Mouse (Mus musculus) embryonic facial prominence, embryonic 12.5 days (tissue): ENCODE data around the gene Ap1s1. TPM values are rescaled to one million over a fixed set of nuclear protein-coding genes. Genes with fewer than 3 reads are reported as not detected.

Source experiments
- ATAC-seq: fragments of 200-750 bp; cut with Nextera tagmentation; 2 replicates; pipeline ENCODE4 v1.8.0; 2017; ENCODE audit not compliant: insufficient number of reproducible peaks, insufficient read depth, low FRiP score, low TSS enrichment
- H3K27ac ChIP-seq: fragments of 300-500 bp; sonication (generic); 2 replicates; pipeline ENCODE4 v1.5.1; 2016; ENCODE audit warnings: mild to moderate bottlenecking
- H3K27me3 ChIP-seq: fragments of 300-500 bp; sonication (generic); 2 replicates; pipeline ENCODE4 v1.6.1; 2016; ENCODE audit warnings: mild to moderate bottlenecking, moderate library complexity
- H3K36me3 ChIP-seq: fragments of 300-500 bp; sonication (generic); 2 replicates; pipeline ENCODE4 v1.6.1; 2016; ENCODE audit warnings: mild to moderate bottlenecking
- H3K4me1 ChIP-seq: fragments of 300-500 bp; sonication (generic); 2 replicates; pipeline ENCODE4 v1.6.1; 2016
- H3K4me2 ChIP-seq: fragments of 300-500 bp; sonication (generic); replicated peaks from 2 replicates; pipeline ENCODE4 v1.6.1; 2016; ENCODE audit warnings: mild to moderate bottlenecking, moderate library complexity
- H3K4me3 ChIP-seq: fragments of 300-500 bp; sonication (generic); 2 replicates; pipeline ENCODE4 v1.5.1; 2016; ENCODE audit warnings: mild to moderate bottlenecking
- H3K9ac ChIP-seq: fragments of 300-500 bp; sonication (generic); 2 replicates; pipeline ENCODE4 v1.6.1; 2016; ENCODE audit warnings: mild to moderate bottlenecking, moderate library complexity
- H3K9me3 ChIP-seq: fragments of 300-500 bp; sonication (generic); 2 replicates; pipeline ENCODE4 v1.6.1; 2016; ENCODE audit warnings: mild to moderate bottlenecking, moderate library complexity
- WGBS: fragments of 180-500 bp; shearing (Covaris S2); methylation state at CpG from one replicate; pipeline ENCODE4 v1.1.7; 2016; 5-methylcytosine and 5-hydroxymethylcytosine counted together
- polyA plus RNA-seq: library from polyadenylated mRNA; unstranded; fragments of >200 nt; fragmentation: Nextera tagmentation; extraction: Ambion mirVana; gene quantifications from 2 replicates; pipeline ENCODE4 v1.2.1, GENCODE M21; 2016

Gene Ap1s1
- polyA plus RNA-seq, 1 experiment from 2014 or later: 175 TPM

DNA sequence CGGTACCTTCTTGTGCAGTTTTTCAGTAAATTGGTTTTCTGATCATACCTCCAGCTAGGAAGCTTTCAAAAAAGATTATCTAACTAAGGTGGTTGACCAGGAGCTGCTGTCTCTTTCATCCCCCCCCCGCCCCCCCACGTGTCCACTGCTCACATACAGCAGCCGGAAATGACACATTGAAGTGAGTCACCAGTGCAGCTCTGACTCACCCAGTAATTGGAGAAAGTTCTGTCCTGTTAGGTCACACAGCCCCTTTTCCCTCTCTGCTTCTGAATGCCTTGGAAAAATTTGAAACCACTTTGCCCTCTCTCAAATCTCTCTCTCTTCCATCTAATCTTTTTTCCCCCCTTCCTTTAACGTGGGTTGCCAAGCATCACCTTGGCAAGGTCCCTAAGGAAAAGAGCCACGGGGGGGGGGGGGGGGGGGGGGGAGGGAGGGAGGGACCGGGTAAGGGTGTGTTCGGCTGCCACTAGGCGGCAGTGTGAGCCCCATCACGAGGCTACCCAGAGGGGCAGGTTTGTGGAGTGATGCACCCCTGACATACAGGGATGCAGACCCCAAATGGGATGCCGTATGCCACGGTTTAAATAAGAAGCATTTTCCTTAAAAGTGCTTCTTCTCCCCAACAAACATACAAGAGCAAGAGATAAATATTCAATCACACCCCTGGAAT is 16.0 kb upstream of the Ap1s1 start:
- H3K9me3 ChIP-seq: no peaks in the 10 kb centered on the region
- no peak for ATAC-seq
- H3K27ac ChIP-seq: no peak overlapping the region
- no peaks in the 10 kb centered on the region for H3K36me3 ChIP-seq
- 24% methylated on average over 11 of the region's 12 CpGs for WGBS
- H3K4me1 ChIP-seq: no peaks in the 10 kb centered on the region
- no peak overlapping the region for H3K9ac ChIP-seq
- H3K4me2 ChIP-seq: no peak overlapping the region
- H3K4me3 ChIP-seq: no peak overlapping the region
- H3K27me3 ChIP-seq: no peaks in the 10 kb centered on the region

DNA sequence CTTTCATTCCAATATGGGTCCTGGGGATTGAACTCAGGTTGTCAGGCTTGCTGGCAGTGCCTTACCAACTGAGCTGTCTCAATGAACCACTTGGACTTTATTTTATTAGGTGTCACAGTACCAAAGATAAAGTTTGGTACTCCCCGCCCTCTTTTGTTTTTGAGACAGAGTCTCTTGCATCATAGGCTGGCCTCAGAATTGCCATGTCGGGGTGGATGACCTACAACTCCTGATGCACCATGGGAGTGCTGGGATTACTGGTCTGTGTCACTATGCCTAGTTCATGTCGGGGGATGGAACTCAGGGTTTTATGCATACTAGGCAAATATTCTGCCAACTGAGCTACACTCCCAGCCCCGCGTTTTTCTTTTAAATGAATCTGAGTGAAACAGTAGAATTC is 8.9 kb upstream of the Ap1s1 start:
- Histone ChIP-seq H3K36me3 (no peaks in the 10 kb centered on the region), H3K4me2 (no peak overlapping the region), H3K4me3 (no peak overlapping the region), H3K27ac (no peak overlapping the region), H3K4me1 (no peaks in the 10 kb centered on the region), H3K27me3 (no peaks in the 10 kb centered on the region), H3K9me3 (no peaks in the 10 kb centered on the region), H3K9ac (no peak overlapping the region)
- 87% methylated on average over 5 of the region's 5 CpGs for WGBS
- ATAC-seq: no peak

DNA sequence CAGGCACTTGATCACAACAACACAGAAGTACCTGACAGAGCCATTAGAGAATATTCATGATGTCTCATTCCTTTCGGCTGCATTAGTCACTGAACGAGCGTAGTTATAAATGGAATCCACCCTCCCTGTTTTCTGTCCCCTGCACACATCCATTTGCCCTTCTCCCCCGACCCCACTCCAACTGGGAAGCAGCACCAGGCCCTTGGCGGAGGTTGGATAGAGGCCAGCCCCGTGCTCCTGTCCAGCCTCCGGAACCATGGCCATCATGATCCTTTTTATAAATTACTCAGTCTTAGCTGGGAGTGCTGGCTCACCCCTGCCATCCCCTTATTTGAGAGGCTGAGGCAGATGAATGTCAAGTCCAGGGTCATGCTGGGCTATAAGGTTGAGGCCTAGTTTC is 8.4 kb upstream of the Ap1s1 start:
- Histone ChIP-seq H3K9ac (no peak overlapping the region), H3K36me3 (no peaks in the 10 kb centered on the region), H3K4me1 (no peaks in the 10 kb centered on the region), H3K4me2 (no peak overlapping the region), H3K9me3 (no peaks in the 10 kb centered on the region), H3K27ac (no peak overlapping the region), H3K27me3 (no peaks in the 10 kb centered on the region), H3K4me3 (no peak overlapping the region)
- 89% methylated on average over 7 of the region's 7 CpGs for WGBS
- no peak for ATAC-seq

DNA sequence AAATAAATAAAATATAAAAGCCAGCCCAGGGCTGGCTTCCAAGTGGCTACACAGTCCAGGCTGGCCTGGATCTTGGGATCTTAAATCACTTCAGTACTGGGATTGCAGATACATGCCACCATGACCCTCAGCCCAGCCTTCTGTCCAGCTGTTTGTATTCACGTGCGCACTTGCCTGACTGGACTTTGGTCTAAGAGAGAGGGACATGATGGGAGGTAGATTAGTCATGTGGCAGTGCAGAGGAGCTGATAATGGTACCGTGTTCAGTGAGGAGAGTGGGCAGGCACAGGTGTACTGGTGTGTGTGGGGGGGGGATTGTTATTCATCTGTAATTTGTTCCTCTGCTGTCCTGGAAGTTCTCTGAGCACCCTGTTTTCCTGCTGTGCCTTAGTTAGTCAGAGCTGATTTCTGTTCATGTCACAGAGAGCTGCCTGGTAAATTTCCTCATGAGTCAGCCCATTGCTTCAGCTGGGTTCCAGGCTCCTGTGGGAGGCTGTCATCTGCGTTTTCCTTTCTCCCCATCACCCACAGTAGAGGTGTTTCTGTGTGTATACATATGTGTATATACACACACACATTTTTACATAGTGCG is 6.1 kb upstream of the Ap1s1 start:
- Histone ChIP-seq H3K4me3 (no peak overlapping the region), H3K4me1 (no peaks in the 10 kb centered on the region), H3K36me3 (no peaks in the 10 kb centered on the region), H3K9ac (no peak overlapping the region), H3K4me2 (no peak overlapping the region), H3K9me3 (no peaks in the 10 kb centered on the region), H3K27me3 (no peaks in the 10 kb centered on the region), H3K27ac (no peak overlapping the region)
- WGBS: 80% methylated on average over 5 of the region's 5 CpGs
- ATAC-seq: no peak

DNA sequence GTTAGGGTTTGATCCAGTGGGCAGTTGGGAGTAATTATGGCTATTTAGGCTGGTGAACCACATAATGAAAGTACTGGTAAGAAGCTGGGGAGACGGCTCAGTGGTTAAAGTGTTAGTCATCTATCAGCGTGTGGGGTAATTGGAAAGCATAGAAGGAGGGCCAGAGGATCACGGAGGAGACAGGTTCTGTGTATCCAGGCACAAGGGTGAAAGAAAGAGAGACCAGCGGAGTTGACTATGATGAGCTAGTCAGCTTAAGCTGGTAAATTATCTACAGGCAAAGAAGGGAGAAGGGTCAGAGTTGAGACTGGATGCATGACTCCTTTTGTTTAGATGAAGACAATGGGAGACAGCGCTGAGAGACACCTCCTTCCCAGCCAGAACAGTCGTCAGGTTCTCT is 5.2 kb upstream of the Ap1s1 start:
- Histone ChIP-seq H3K4me1 (0 out of 2 replicates have a peak, but pooled peaks cover 5% of the 10 kb centered on the region), H3K4me2 (no peak overlapping the region), H3K36me3 (no peaks in the 10 kb centered on the region), H3K9ac (no peak overlapping the region), H3K9me3 (no peaks in the 10 kb centered on the region), H3K4me3 (no peak overlapping the region), H3K27ac (no peak overlapping the region), H3K27me3 (no peaks in the 10 kb centered on the region)
- no peak for ATAC-seq
- WGBS: 58% methylated on average over 6 of the region's 6 CpGs

DNA sequence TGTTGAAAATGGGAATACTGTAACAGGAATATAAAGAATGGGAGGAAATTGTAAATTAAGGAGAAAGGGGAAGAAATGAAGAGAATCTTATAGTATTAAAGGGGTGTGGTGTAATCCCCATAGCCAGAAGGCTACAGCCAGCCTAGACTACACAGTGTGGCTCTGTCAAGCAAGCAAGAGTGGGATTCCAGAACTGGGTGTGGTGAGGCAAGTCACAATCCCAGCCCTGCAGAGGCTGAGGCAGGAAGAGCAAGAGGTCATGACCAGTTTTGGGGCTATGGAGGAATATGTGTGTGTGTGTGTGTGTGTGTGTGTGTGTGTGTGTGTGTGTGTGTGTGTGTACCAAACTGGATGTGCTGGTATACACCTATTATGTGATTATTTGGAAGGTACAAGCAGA is 1.1 kb upstream of the Ap1s1 start:
- no peak overlapping the region for H3K4me2 ChIP-seq
- no peaks in the 10 kb centered on the region for H3K27me3 ChIP-seq
- H3K27ac ChIP-seq: no peak overlapping the region
- no peak overlapping the region for H3K9ac ChIP-seq
- H3K9me3 ChIP-seq: no peaks in the 10 kb centered on the region
- peaks cover 9% of the 10 kb centered on the region for H3K36me3 ChIP-seq
- no peak for ATAC-seq
- peaks cover 14% of the 10 kb centered on the region; the same call in 1 of the 2 replicates for H3K4me1 ChIP-seq
- no peak overlapping the region for H3K4me3 ChIP-seq

DNA sequence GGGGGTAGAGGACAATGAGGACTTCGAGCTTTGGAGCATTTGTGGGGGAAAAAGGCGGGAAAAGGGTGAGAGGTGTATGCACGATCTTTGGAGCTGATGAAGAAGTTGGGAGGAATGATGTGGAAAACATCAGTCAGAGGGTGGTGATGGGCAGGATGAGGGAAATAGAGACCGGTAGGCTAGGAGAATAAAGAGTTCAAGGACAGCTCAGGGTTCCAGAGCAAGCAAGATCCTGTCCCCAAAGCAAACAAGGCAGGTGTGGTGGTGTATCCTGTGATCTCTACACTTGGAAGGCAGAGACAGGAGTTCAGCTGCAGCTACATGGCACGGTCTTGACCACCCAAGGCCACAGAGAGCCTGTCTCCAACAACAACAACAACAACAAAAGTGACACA is 386 bp upstream of the Ap1s1 start:
- Histone ChIP-seq H3K9ac (0 out of 2 replicates have a peak overlapping the region, but pooled peaks have one; percentile 7), H3K9me3 (no peaks in the 10 kb centered on the region), H3K4me1 (peaks cover 14% of the 10 kb centered on the region; the same call in 1 of the 2 replicates), H3K4me3 (peak overlapping the region; percentile 61), H3K27me3 (no peaks in the 10 kb centered on the region), H3K4me2 (peak overlapping the region; percentile 73), H3K36me3 (peaks cover 16% of the 10 kb centered on the region), H3K27ac (0 out of 2 replicates have a peak overlapping the region, but pooled peaks have one; percentile 23)
- 33% methylated on average over 5 of the region's 5 CpGs for WGBS
- no peak for ATAC-seq

DNA sequence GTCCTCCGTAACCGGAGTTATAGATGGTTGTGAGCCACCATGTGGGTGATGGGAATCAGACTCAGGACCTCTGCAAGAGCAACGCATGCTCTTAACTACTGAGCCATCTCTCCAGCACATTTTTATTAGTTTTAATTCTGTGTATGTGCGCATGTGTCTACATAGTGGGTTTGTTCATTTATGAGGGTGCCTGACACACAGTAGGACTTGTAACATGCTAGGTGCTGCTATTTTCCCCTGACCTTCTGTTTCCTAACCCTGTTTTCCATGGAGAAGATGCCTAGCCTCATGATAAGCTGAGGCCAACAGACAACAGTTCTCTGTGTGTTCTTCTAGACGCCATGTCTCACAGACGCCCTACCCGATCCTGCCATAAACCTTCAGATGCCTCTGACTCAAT is 1.9 kb downstream of the Ap1s1 start:
- H3K27me3 ChIP-seq: no peaks in the 10 kb centered on the region
- H3K4me1 ChIP-seq: peaks cover 14% of the 10 kb centered on the region; the same call in 1 of the 2 replicates
- no peak overlapping the region for H3K9ac ChIP-seq
- no peak overlapping the region for H3K27ac ChIP-seq
- peaks cover 36% of the 10 kb centered on the region for H3K36me3 ChIP-seq
- H3K4me2 ChIP-seq: no peak overlapping the region
- H3K4me3 ChIP-seq: no peak overlapping the region
- no peaks in the 10 kb centered on the region for H3K9me3 ChIP-seq
- ATAC-seq: no peak
- 96% methylated on average over 7 of the region's 7 CpGs for WGBS

DNA sequence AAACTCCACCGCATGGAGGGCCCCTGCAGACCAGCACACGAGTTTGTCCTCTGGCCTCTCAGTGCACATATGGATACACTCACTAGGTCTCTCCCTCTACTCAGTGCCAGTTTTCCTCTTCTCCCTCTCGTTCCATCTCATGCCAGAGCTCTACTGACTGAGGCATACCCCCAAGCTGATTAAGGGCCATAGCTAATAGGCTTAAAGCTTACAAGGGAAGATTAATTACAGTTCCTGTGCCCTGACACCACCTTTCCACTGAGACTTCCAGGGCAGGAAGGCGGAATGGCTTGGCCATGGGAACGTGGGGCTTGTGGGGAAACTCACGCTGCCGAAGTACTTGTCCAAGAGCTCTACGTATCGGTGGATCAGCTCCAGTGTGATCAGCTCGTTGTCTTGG is 4.5 kb downstream of the Ap1s1 start:
- Histone ChIP-seq H3K36me3 (peaks cover 59% of the 10 kb centered on the region), H3K4me1 (peaks cover 11% of the 10 kb centered on the region; the same call in 1 of the 2 replicates), H3K4me3 (no peak overlapping the region), H3K27me3 (no peaks in the 10 kb centered on the region), H3K9me3 (no peaks in the 10 kb centered on the region), H3K4me2 (no peak overlapping the region), H3K27ac (no peak overlapping the region), H3K9ac (no peak overlapping the region)
- whole genome bisulfite sequencing: 85% methylated on average over 10 of the region's 10 CpGs
- ATAC-seq: no peak

DNA sequence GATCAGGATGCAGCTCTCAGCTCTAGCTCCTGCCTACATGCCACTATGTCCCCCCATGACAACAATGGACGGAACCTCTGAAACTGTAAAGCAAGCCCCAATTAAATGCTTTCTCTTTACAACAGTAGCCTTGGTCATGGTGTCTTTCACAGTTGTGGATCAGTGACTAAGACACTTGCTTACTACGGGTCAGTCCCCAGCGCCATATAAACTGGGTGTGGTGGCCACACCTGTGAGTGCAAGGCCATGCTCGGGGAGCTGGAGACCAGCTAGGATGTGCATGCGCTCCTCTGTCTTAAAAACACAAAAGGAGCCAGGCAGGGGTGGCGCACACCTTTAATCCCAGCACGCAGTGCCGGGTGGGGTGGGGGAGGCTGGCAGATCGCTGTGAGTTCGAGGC is 6.5 kb downstream of the Ap1s1 start:
- WGBS: 94% methylated on average over 10 of the region's 10 CpGs
- Histone ChIP-seq H3K9me3 (no peaks in the 10 kb centered on the region), H3K36me3 (peaks cover 59% of the 10 kb centered on the region)

DNA sequence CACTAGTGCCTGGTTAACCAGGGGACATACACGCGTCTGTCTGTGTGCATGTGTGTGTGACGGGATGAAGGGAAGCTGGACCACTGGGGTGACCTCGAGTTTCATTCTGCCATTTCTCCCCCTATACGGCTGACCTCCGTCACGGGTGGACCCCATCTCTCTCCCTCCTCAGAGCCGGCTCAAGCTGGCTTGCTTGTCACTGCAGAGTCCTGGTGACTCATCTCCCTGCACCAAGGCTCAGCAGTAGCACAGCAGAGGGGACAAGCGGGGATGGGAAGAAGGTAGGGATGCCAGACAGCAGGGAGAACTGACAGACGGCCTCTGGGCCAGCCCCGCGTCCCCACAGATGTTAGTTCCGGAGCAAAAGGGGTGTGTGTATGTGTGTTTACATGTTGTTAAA is 9.7 kb downstream of the Ap1s1 start:
- ATAC-seq: no peak
- no peak overlapping the region for H3K9ac ChIP-seq
- no peak overlapping the region for H3K4me3 ChIP-seq
- peaks cover 18% of the 10 kb centered on the region for H3K27me3 ChIP-seq
- WGBS: 85% methylated on average over 13 of the region's 13 CpGs
- no peaks in the 10 kb centered on the region for H3K9me3 ChIP-seq
- H3K4me1 ChIP-seq: peaks cover 13% of the 10 kb centered on the region
- H3K36me3 ChIP-seq: peaks cover 42% of the 10 kb centered on the region
- no peak overlapping the region for H3K4me2 ChIP-seq
- H3K27ac ChIP-seq: no peak overlapping the region

More for the DNA sequence above, 6.5 kb downstream of the Ap1s1 start:
- H3K4me2 ChIP-seq: no peak overlapping the region
- no peak overlapping the region for H3K27ac ChIP-seq
- H3K4me3 ChIP-seq: no peak overlapping the region
- no peaks in the 10 kb centered on the region for H3K27me3 ChIP-seq
- ATAC-seq: no peak
- H3K9ac ChIP-seq: no peak overlapping the region
- no peaks in the 10 kb centered on the region for H3K4me1 ChIP-seq

DNA sequence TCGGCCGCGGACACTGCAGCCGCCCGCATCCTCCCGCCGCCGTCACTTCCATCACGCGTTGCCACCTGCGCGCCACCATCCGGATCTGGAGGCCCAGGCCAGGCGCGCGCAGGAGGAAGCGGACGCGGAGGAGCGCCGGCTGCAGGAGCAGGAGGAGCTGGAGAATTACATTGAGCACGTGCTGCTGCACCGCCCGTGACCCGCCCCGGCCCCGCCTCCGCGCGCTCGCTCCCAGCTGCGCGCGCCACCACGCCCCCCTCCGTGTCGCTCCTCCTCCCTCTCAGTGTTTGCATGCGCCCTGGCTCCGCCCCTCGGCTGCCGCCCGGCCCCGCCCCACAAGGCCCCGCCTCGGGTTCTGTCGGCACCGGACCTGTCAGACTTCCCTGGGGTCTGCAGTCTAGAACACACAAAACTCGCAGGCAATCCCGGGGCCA is 13.3 kb downstream of the Ap1s1 start:
- H3K9ac ChIP-seq: peak overlapping the region; percentile 36
- H3K4me1 ChIP-seq: peaks cover 33% of the 10 kb centered on the region
- under 1% methylated on average over 42 of the region's 49 CpGs for WGBS
- no peak overlapping the region for H3K27ac ChIP-seq
- H3K4me3 ChIP-seq: peak overlapping the region; percentile 45
- H3K4me2 ChIP-seq: peak overlapping the region; percentile 99
- peak; percentile 77 for ATAC-seq
- H3K9me3 ChIP-seq: no peaks in the 10 kb centered on the region
- peaks cover 54% of the 10 kb centered on the region for H3K27me3 ChIP-seq
- peaks cover 10% of the 10 kb centered on the region for H3K36me3 ChIP-seq
